Mouse (Mus musculus): ENCODE results near the gene Cnpy1.

DNA sequence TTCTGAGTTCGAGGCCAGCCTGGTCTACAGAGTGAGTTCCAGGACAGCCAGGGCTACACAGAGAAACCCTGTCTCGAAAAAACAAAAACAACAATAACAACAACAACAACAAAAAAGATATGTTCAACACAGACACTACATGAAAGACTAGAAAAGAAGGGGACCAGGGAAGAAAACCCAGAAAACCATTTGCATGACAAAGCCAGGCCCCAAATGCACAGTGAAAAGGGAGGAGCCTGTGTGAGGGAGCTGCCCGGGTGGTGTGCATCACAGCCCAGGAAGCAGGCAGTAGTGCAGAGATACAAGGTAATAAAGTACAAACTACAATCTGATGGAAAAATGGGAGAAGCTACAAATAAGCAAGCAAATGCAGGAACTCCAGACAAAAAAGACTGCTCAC lies 13.5 kb downstream of the Cnpy1 start:
- TF ChIP-seq POLR2A (IDR thresholded peaks at IDR 0.05; ENCODE audit: low read depth, low read length) (no peak), CTCF (IDR thresholded peaks at IDR 0.05; ENCODE audit: extremely low read depth, insufficient read length, insufficient replicate concordance, low read depth, low read length) (no peak)
